Mouse (Mus musculus) cerebellum, adult 11-12 months (tissue): ENCODE results near the gene Fbxw9.
"Not testable (repeated sequence)": the region's sequence is repeated elsewhere in the genome, so short reads cannot be mapped to it uniquely, and the experiment has no call there.

Source experiments
- DNase-seq: peaks from one replicate; pipeline ENCODE4 v3.0.0; 2022

The Fbxw9 gene

DNA sequence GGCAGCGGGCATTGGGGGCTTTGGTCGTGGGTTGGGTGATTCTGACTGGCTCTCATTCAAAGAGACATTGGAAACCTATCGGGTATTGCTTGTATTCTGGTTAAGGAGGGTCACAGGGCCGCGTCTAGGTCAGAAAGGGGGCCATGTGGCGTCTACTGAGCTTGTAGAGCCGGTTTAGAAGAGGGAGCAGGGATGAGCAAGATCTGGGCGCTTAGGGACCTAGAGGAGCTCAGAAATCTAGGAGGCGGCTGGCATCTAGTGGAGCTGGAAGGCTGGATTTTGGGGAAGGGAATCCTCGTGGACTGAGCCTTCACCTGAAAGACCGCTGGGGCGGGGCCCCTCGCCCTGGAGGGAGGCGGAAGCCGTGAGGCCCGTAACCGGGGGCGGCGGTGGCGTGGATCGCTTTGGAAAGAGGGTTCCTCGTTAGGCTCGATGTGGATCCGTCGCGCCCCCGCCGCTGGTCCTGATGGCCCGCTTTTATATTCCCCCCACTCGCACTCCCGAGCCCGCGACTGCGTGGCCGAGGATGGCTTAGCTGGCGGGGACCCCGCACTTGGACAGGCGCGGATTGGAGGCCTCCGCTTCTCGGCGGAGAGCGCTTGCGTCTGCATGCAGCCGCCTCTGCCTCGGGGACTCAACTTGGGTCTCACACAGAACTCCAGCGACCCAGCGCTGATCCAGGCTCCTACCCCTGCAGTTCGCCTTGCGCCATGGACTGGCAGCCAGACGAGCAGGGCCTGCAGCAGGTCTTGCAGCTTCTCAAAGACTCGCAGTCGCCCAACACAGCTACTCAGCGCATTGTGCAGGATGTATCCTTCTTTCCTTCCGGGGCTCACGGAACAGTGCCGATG, 21.9 kb upstream of the Fbxw9 start:
- DNase-seq, result peak; percentile 60

DNA sequence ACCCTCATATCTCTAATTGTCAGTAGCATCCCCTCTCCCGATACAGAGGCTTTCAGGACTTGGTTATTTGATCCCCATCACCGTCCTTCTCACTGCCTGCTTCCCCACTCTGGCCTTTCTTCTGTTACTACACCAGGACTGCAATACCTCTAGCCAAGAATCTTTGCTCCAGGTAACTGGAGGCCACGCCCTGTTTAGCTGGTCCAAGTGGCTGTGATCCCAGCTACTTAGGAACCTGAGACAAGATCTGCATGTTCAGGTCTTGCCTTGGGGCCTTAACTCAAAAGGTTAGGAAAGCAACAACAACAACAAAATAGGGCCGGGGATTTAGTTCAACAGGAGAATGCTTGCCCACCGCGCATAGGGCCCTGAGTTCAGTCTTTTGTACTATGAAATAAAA, 16.2 kb upstream of the Fbxw9 start:
- DNase-seq, result no peak

DNA sequence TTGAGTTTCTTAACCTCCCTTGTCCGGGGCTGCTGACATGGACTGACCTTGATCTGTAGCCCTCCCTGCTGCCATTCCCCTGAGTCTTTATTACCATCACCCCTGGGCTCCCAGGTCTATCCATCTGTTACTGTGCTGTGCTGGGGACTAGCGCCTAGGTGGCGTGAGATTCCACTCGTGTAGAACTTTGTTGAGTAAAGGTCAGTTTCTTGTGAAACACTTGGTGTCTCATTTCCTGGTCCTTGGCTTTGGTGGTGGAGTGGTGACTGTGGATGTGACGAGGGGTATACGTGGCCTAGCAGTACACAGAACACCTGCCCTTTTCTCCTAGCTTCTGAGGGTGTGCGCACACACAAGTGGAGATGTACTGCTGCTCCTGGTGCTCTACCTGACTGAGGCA, 2.5 kb upstream of the Fbxw9 start:
- no peak for DNase-seq

DNA sequence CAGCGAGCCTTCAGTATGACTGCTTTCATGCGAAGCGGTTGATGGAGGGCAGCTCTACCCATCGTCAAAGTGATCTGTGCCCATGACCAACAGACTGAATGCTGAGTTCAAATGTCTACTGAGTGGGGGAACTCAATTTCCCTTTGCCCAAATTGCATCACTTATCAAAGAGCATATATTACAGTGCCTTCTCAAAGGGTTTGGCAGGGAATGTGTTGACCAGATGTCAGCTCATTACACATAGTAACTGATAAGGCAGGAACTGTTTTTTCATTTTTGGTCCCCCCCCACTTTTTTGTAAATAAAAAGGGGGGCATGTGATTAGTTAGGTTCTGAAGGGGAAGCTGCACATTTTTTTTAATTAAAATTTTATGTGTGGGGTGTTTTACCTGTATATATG, 2.7 kb downstream of the Fbxw9 start:
- DNase-seq, result no peak

DNA sequence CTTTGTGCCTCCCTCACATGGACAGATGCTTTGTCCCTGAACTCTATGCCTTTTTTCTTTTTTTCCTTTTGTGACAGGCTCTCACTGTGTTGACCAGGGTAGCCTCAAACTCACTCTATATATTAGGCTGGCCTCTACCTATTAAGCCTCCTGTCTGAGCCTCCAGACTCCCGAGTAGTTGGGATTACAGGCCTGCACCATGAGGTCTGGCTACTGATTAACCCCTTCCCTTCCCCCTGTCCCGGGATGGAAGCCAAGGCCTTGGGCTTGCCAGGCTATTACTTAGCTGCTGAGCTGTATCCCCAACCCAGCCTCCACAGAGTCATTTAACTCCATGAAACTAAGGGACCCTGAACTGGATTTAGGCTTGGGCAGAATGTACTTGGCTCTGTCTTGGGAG, 5.4 kb downstream of the Fbxw9 start:
- no peak for DNase-seq

DNA sequence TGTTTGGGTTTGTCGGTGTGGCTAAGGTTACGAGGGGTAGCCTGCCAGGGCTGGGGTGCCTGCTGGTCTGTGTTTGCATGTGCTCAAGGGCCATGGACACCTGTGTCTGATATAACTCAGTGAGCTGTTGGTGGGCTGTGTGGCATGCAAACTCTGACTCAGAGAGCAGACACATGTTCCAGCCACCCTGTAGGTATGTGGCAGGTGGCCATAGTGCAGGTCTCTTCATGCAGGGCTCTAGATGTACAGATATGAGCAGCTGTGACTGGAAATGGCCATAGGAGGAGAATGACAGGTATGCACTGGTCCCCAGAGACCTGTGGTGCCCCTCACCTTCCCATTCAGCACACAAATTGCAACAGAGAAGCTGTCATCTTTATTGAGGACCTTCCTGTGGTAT, 7.3 kb downstream of the Fbxw9 start:
- no peak for DNase-seq

DNA sequence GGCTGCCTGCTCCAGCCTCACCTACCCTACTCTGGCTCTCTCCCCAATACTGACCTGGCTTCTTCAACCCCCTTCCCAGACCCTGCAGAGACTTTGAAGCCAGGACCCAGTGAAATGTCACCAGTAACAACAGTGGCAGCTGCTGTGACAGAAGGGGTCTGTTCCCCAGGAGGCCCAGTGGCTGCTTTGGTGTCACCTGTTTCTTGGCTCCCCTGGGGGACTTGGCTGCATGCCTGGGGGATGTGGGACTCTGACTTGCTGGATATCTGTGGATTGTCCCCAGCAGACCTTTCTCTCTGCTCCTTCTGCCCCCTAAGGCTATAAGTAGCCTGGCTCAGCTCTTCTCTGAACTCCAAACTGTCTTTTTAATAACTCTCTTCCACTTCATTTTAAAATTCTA, 8.1 kb downstream of the Fbxw9 start, which contains the start of gene Gm5741:
Gm5741 (minus strand) TSS at position 1 of the 400 bp plus-strand sequence.
- no peak for DNase-seq

DNA sequence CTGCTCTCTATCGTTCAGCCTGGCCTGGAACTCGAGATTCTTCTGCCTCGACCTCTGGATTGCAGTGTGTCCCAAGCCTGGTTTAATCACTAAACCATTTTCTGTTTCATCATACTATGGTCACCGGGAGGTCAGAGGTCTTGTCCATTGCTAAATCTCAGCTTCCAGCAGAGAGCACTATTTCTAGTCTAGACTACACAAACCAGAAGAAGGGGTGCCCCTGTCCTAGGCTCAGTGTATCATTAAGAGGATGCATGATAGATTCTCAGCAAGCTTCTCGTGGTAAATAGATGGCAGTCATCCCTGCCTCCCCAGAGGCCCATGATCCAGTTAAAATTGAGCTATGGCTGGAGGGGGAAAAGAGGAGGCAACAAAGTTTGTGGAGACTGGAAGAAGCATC, 11.2 kb downstream of the Fbxw9 start:
- no peak for DNase-seq

DNA sequence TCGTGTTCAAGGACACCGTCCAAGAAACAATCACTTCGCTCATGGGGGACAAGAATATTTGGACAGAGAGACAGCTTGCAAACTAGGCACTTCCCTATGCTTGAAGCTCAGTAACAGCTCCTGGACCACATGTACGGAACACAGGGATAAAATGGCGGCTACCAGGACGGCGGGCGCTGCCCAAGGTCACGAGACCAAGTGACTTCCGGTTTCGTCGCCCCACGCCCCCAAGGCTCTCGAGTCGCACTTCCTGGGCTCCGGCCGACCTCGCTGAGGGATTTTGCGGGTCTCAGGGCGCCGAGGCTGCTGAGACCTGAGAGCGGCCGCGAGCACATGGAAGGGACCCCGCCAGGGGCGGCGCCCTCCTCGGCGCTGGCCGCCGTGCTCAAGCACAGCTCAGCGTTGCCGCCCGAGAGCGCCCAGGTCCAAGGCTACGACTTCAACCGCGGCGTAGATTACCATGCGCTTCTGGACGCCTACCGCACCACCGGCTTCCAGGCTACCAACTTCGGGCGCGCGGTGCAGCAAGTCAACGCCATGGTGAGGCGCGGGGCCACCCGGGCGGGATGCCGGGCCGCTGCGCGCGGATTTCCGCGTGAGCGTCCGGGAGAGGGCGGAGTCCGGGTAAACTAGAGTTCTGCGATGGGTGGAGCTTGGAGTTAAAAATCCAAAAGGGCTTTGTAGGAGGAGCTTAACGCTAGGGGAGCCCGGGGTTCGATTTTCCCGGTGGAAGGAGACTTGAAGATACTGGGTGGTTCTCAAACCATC, 11.8 kb downstream of the Fbxw9 start, which contains the start of gene Dhps:
Dhps (plus strand) TSS at position 244 of the 768 bp plus-strand sequence.
- DNase-seq, result peak; percentile 90

DNA sequence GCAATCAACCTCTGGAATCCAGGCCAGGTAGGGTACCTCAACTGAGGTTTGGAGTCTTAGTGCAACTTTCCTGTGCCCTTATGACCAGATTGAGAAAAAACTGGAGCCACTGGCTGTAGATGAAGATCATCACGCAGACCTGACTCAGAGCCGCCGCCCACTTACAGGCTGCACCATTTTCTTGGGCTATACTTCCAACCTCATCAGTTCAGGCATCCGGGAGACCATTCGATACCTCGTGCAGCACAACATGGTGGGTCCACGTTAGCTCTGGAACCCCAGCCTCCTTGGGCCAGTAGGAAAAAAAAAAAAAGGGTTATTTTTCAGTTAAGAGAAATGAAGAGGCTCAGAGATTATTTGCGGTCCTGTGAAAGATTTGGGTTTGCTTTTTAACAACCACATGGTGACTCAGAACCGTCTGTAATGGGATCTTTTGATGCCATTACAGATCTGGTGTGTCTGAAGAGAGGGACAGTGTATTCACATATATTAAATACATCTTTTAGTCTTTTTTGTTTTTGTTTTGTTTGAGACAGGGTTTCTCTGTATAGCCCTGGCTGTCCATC, 12.6 kb downstream of the Fbxw9 start:
- DNase-seq, result no peak

DNA sequence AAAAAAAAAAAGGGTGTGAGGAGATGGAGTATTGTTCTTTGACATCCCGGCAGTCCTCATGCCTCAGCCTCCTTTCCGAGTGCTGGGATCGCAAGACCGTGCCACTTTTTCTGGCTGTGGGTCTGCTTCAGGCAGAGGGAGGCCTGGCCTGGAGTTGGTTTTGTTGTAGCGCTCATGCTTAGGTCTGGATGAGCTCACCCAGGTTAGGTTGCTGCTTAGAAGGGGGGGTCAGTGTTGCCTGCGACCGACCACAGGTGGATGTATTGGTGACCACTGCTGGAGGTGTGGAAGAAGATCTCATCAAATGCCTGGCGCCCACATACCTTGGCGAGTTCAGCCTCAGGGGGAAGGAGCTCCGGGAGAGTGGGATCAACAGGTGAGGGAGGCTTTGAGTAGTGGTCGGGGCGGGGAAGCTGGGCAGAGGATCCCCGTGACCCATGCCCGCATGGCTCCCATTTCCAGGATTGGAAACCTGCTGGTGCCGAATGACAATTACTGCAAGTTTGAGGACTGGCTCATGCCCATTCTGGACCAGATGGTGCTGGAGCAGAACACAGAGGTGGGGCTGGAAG, 13.3 kb downstream of the Fbxw9 start:
- no peak for DNase-seq

DNA sequence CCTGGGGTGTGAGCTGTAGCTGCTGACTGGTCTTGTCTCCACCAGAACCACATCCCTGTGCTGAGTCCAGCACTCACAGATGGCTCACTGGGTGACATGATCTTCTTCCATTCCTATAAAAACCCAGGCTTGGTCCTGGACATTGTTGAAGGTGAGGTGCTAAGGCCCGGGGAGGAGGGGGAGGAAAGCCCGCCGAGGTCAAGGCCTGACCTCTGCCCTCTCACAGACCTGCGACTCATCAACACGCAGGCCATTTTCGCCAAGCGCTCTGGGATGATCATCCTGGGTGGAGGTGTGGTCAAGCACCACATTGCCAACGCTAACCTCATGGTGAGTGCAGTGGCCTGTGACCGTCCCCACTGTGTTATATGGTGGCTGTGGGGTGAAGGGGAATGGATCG, 14.3 kb downstream of the Fbxw9 start:
- DNase-seq, result no peak

DNA sequence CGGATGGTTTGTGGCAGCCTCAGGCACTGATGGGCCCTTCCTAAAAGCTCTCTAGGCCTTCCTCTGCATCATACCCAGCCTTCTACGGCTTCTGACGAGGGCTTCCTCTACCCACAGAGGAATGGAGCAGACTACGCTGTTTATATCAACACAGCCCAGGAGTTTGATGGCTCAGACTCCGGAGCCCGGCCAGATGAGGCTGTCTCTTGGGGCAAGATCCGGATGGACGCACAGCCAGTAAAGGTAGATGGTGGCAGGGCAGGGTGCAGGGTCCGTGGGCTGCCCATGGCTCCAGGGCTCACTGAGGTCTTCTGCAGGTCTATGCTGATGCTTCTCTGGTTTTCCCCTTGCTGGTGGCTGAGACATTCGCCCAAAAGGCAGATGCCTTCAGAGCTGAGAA, 14.8 kb downstream of the Fbxw9 start:
- DNase-seq, result no peak

DNA sequence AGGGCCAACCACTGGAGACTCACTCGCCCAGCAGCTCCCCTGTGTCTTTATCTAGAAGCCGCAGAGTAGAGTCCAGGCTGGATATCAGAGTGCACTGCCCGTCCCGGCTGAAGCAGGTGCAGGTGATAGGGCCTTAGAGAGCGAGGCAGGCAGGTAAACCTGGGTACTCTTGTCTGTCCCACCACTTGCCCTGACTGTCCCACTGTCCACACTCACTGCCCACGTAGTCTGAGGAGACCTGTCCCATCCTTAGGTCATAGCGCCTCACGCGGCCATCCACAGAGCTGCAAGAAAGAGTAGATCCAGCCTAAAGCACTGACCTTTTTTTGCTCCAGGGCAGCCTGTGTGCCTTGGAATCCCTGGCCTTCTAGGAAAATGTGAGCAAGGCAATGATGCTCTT, 16.1 kb downstream of the Fbxw9 start:
- no peak for DNase-seq

DNA sequence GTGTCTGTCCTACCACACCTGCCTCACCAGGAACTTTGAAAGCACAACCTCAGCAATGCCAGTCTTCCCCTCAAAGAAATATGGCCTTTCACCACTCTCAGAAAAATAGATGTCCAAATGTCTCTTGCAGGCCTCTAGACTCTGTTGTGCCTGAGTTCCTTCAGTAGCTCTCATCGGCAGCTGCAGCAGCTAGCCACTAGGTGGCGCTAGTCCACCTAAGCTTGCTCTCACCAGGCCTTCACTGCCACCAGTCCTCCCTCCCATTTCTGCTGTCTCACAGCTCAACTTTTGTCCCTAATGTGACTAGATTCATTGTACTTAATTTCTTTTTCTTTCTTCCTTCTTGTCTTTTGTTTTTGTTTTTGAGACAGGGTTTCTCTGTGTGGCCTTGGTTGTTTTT, 17.1 kb downstream of the Fbxw9 start:
- DNase-seq, result peak; percentile 75

DNA sequence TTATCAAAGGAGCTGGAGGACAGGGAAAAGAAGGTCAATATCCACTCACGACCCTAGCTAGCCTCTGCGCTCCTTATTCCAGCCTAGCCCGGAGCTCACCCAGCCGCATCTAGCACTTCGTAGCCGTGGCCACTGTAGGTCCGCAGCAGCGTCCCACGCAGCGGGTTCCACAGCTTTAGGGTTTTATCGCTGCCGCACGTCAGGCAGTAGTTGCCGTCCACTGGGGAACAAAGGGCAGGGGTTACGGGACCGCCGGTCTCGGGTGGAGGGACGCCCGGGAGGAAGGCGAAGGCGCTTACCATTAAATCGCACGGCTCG, 20.3 kb downstream of the Fbxw9 start:
- no peak for DNase-seq

DNA sequence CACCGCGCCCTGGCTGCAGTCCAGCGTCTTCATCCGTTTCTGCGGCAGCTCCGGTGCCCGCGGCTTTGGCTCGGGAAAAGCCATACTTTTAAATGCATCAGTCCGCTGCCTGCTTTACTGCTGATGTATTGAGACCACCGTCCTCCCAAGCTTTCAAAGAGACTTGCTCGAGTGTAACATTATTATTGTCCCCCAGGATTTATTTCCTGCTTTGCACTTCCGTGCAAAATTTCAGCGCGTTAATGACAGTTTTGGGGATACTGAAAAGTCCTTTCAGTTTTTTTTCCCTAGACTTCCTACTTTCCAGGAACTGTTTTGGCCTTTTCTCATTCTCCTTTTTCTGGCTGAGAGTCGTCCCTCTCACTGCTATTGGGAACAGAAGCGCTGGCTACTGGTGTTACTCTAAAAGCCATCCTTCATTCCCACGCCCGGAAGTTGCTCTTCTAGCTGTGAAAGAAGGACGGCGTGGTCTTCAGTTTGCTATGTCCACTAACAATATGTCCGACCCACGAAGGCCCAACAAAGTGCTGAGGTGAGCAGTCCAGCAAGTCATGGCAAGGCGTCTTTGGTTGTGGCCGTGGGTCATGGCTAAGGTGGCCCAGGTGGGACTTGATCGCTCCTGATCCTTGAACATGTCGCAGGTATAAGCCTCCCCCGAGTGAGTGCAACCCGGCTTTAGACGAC, 20.8 kb downstream of the Fbxw9 start, which contains the start of gene Wdr83os:
Wdr83os (plus strand) TSS at position 209 of the 684 bp plus-strand sequence.
- DNase-seq, result no peak

DNA sequence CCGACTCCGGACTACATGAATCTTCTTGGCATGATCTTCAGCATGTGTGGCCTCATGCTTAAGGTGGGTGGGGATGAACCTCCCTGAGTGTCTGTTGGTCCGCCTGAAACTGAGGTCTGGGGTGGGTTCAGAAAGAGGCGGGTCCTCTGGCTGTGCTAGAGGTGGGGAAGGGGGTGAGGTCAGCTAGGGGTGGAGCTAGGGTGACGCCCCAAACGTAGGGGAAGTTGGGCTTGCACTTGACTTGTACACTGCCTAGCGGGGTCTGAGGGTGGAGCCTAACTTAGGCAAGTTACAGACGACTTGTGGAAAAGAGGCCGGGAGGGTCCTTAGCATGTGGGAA, 21.3 kb downstream of the Fbxw9 start, which contains the start of gene Wdr83:
Wdr83 (minus strand) TSS at position 91 of the 340 bp plus-strand sequence.
- DNase-seq, result no peak

DNA sequence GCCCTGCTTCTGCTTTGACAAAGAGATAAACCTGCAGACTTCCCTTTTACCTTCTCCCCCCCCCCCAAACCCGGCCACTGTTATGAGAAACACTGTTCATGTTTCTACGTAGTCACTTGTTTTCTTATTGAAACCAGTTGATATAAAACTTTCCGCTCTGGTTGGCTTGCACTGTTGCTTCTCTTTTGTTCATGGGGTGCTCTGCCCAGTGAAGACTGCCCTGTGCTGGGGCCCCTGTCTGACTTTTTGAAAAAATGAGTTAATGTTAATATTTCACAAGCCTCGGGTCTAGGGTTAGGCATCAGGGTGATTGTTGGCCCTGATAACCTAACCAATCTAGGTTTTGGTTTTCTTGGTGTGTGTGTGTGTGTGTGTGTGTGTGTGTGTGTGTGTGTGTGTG, 22.3 kb downstream of the Fbxw9 start:
- not testable (repeated sequence) for DNase-seq

DNA sequence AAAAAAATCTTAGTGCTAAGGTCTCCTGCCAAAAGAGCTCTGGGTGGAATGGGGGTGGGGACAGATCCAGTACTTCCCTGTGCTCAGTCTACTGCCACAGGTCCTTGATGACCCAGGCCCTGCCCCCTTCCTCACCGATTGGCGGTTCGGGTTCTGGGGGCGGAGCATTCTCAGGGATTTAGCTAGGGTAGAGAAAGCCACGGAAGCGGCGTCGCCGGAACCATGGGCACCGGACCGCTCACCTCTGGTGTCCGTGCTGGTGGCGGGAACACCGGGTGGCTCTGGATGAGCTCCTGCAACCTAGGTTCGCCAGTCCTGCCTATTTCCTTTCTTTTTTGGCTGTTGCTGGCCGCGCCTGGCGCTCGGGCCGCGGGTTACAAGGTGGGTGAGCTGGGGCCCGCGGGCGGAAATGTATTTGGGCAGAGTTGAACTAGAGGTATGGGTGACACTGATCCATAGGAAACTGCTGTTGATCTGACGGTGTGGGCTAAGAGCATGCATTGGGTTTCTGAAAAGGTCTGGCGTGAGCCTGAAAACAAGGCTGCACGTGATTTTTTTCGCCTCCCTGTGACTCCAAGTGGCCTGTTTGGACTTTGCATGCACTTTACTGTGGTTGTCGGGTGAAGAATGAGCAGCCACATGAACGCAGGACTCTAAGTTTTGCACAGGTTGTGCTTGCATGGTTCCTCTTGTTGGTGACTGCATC, 23.4 kb downstream of the Fbxw9 start, which contains the start of gene Man2b1:
Man2b1 (plus strand) TSS at position 163 of the 706 bp plus-strand sequence.
- peak; percentile 89 for DNase-seq

DNA sequence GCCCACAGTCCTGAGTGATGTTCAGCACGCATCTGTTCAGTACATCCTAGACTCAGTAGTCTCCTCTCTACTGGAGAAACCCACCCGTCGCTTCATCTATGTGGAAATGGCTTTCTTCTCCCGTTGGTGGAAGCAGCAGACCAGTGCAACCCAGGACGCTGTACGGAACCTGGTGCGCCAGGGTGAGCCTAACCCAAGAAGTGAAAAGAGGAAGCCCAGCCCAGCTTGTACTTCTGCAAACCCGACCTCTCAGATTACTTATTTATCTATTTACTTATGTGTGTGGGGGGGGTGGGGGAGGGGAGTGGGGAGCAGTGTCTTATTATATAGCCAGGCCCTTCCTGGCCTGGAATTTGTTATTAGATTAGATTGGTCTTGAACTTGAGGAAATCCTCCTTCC, 24.8 kb downstream of the Fbxw9 start:
- no peak for DNase-seq

DNA sequence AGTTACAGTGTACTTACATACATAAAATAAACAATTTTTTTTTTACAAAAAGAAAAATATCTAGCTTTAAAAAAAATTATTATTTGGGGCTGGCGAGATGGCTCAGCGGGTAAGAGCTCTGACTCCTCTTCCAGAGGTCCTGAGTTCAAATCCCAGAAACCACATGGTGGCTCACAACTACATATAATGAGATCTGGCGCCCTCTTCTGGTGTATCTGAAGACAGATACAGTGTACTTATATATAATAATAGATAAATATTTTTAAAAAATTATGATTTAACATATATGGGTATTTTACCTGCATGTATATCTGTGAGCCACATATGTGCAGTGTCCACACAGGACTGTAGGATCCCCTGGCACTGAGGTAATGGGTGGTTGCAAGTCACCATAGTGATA, 26.4 kb downstream of the Fbxw9 start:
- no peak for DNase-seq
